Mouse (Mus musculus) bone marrow macrophage, adult 2 months (primary cell): ENCODE data around the gene Camsap2.

Source experiments
- CTCF ChIP-seq: IDR thresholded peaks from 2 replicates; pipeline ENCODE4 v1.5.1; 2012; ENCODE audit warnings: low read depth, mild to moderate bottlenecking, low read length, moderate library complexity
- POLR2A ChIP-seq: IDR thresholded peaks from 2 replicates; pipeline ENCODE4 v1.6.1; 2012; ENCODE audit warnings: mild to moderate bottlenecking, low read depth, low read length, borderline replicate concordance

- TF ChIP-seq POLR2A (no peak), CTCF (no peak)
These were observed 15.5 kb upstream of the Camsap2 start for GRCm38 (mm10) chr1:136361373-136361772.
